Mouse (Mus musculus): ENCODE data around the gene Hbq1a. TPM values are rescaled to one million over a fixed set of nuclear protein-coding genes. Genes with fewer than 3 reads are reported as not detected.

Gene Hbq1a
- polyA plus RNA-seq (2015; fragmentation: Nextera tagmentation; extraction: Ambion mirVana), result 5.9 and 6.7 TPM in 2 replicates

GRCm38 (mm10) chr11:32299865-32300264 is at the start of gene Hbq1a:
Gene Hbq1a (plus strand): TSS chr11:32300069.

GRCm38 (mm10) chr11:32267188-32267884 is 32.5 kb upstream of the Hbq1a start, which contains the start of gene Nprl3:
Gene Nprl3 (minus strand): TSS chr11:32267707.

GRCm38 (mm10) chr11:32276347-32276746 is 23.5 kb upstream of the Hbq1a start, which contains the start of gene Hba-x:
Gene Hba-x (plus strand): TSS chr11:32276400.

DNA sequence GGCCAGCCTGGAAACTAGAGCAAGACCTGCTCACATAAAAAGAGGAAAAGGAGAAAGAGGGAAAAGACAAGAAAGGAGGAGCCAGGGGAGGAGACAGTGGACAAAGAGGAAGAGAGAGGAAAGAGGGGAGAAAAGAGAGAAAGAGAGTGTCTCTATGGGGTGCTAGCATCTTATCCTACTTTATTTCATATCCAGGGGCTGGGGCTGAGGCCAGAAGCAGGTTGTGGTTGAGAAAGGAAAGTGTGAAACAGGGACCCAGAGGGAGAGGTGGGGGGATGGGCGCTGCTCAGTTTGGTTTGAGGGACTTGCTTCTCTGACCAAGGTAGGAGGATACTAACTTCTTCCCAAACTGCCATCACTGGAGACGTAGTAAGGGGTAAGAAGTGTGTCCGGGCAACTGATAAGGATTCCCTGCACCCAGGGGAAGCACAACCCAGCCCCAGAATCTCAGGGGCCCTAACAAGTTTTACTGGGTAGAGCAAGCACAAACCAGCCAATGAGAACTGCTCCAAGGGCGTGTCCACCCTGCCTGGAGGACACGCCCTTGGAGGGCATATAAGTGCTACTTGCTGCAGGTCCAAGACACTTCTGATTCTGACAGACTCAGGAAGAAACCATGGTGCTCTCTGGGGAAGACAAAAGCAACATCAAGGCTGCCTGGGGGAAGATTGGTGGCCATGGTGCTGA is 16.6 kb upstream of the Hbq1a start, which contains the start of gene Hba-a1:
Gene Hba-a1 (plus strand): TSS at position 421 of the 687 bp plus-strand sequence.

GRCm38 (mm10) chr11:32286695-32287492 is 13.0 kb upstream of the Hbq1a start, which contains the start of gene Hbq1b:
Gene Hbq1b (plus strand): TSS chr11:32286965.

GRCm38 (mm10) chr11:32296203-32296602 is 3.7 kb upstream of the Hbq1a start, which contains the start of gene Hba-a2:
Gene Hba-a2 (plus strand): TSS chr11:32296489.

GRCm38 (mm10) chr11:32347607-32348432 is 48.0 kb downstream of the Hbq1a start, which contains the start of gene Sh3pxd2b:
Gene Sh3pxd2b (plus strand): TSS chr11:32347820.

Other genes with a start within 250 kb of the Hbq1a start
- 0.14 and 0.19 TPM in 2 replicates for gene Il9r, start 99.8 kb upstream of the Hbq1a start, polyA plus RNA-seq (2015; fragmentation: Nextera tagmentation; extraction: Ambion mirVana)
- gene Snrnp25, start 94.7 kb upstream of the Hbq1a start, polyA plus RNA-seq (2015; fragmentation: Nextera tagmentation; extraction: Ambion mirVana), result 66.6 and 73.4 TPM in 2 replicates
- gene Rhbdf1, start 77.8 kb upstream of the Hbq1a start, polyA plus RNA-seq (2015; fragmentation: Nextera tagmentation; extraction: Ambion mirVana), result 8.4 and 10.8 TPM in 2 replicates
- gene Mpg, start 73.6 kb upstream of the Hbq1a start, polyA plus RNA-seq (2015; fragmentation: Nextera tagmentation; extraction: Ambion mirVana), result 24.9 and 25.2 TPM in 2 replicates
- gene Nprl3, start 32.4 kb upstream of the Hbq1a start, polyA plus RNA-seq (2015; fragmentation: Nextera tagmentation; extraction: Ambion mirVana), result 47.1 and 51.0 TPM in 2 replicates
- gene Hba-x, start 23.7 kb upstream of the Hbq1a start, polyA plus RNA-seq (2015; fragmentation: Nextera tagmentation; extraction: Ambion mirVana), result 2.3 and 3.2 TPM in 2 replicates
- 58,889 and 63,294 TPM in 2 replicates for gene Hba-a1, start 16.6 kb upstream of the Hbq1a start, polyA plus RNA-seq (2015; fragmentation: Nextera tagmentation; extraction: Ambion mirVana)
- 127 and 136 TPM in 2 replicates for gene Hbq1b, start 13.1 kb upstream of the Hbq1a start, polyA plus RNA-seq (2015; fragmentation: Nextera tagmentation; extraction: Ambion mirVana)
- 115,361 and 124,822 TPM in 2 replicates for gene Hba-a2, start 3.6 kb upstream of the Hbq1a start, polyA plus RNA-seq (2015; fragmentation: Nextera tagmentation; extraction: Ambion mirVana)
- 4.3 and 6.0 TPM in 2 replicates for gene Sh3pxd2b, start 47.8 kb downstream of the Hbq1a start, polyA plus RNA-seq (2015; fragmentation: Nextera tagmentation; extraction: Ambion mirVana)
- gene Ubtd2, start 155.3 kb downstream of the Hbq1a start, polyA plus RNA-seq (2015; fragmentation: Nextera tagmentation; extraction: Ambion mirVana), result 8.6 and 10.3 TPM in 2 replicates
- gene Efcab9, start 232.0 kb downstream of the Hbq1a start, polyA plus RNA-seq (2015; fragmentation: Nextera tagmentation; extraction: Ambion mirVana), result 0.34 and 0.36 TPM in 2 replicates
- 5.3 and 7.5 TPM in 2 replicates for gene Stk10, start 233.2 kb downstream of the Hbq1a start, polyA plus RNA-seq (2015; fragmentation: Nextera tagmentation; extraction: Ambion mirVana)